Mouse (Mus musculus) hematopoietic stem cell, adult 5-6 weeks (primary cell): ENCODE measurements around the gene Srl. TPM values are rescaled to one million over a fixed set of nuclear protein-coding genes. Genes with fewer than 3 reads are reported as not detected.
A peak's percentile ranks its signal among the peaks of the same experiment; 100 is the strongest.
"Not testable (repeated sequence)": the region's sequence is repeated elsewhere in the genome, so short reads cannot be mapped to it uniquely, and the experiment has no call there.

ENCODE experiments used
- ATAC-seq, 2 experiments: fragments of 125-278 bp in 1 of 2; replicated peaks in 1 of 2; 2 replicates each; pipeline ENCODE4 v1.8.0; 2016 to 2017; ENCODE audit warnings: inconsistent platforms in 2 of 2, mild to moderate bottlenecking in 2 of 2, moderate number of reproducible peaks in 2 of 2, low read depth in 1 of 2, moderate TSS enrichment in 1 of 2; ENCODE audit not compliant: low FRiP score in 2 of 2, poor library complexity in 2 of 2, severe bottlenecking in 2 of 2, insufficient read depth in 1 of 2, low TSS enrichment in 1 of 2
- total RNA-seq: library from RNA; stranded (forward); fragments of 172-1452, 232-1000 nt; gene quantifications from 2 replicates; pipeline ENCODE4 v1.2.3, GENCODE M21; 2017

Srl gene
- total RNA-seq, 1 experiment from 2014 or later: 34.5 TPM

DNA sequence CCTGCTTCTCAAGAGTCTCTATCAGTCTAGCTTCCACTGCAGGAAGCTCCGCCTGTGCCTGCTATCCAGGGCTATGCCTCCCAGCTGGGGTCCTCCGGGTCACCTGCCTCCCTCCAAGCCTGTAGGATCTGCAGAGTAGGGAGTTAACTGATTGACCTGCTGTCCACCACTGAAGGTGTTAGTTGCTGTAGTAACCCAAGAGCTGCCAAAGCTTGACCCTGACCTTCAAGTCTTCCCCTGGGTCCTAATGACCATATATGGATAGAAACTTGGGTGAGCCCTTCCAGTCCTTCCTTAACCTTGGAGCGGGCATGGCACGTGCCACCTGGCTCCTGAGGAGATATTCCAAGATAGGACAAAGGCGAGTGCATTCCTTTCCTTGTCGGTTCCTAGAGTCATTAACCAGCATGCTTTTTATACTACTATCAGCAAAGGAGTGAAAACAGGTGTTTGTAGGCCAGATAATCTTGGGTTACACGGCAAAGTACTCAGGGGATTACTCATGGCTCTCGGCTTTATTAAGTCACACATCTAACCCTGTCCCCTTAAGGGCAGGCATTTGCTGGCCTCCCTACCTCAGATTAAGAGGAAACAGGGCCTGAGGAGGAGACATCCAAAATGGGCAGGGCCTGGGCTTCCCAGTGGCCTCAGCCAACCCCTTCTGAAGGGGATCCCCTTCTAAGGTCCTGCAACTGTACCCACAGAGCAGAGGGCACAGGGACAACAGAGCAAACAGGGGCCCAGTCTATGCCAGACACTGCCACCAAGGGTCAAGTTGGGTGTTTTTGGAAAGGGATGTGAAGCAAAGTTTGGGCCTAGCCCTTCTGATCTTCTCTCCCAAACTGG, 43.6 kb downstream of the Srl start:
- no peak for ATAC-seq

DNA sequence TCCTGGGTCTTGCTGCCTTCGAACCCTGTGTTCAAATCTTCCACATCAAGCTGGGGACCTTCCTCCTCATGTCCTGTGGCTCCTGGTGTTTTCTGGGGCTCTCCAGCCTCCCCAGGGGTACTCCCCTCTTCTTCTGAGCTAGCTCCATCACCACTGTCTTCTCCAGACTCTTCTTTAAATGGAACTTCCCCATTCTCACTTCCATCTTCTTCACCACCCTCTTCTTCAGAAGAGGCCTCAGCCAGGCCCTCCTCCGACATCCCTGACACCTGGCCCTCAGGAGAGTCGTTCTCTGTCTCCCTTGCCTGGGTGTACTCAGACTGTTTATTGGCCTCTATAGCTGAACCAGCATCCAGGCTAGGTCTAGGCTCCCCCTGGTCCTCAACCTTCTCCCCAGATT, 45.1 kb downstream of the Srl start:
- ATAC-seq: no peak

DNA sequence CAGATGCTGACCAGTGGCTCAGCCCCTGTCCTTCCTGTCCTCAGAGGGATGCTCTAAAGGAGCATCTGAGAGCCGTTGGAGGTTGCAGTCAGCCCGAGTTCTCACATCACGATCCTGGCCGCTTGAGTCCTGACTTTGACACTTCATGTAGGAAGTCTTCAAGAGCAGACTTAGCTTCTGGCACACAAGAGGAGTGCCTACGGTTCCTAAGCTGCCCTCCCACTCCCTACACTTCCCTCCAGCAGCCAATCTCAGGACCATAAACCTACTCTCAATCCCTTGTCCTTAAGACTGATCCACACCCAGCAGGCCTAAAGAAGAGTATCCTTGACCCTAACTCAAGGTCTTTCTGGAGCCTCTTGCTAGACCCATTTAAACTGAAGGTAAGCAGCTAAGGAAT, 45.8 kb downstream of the Srl start:
- no peak for ATAC-seq

DNA sequence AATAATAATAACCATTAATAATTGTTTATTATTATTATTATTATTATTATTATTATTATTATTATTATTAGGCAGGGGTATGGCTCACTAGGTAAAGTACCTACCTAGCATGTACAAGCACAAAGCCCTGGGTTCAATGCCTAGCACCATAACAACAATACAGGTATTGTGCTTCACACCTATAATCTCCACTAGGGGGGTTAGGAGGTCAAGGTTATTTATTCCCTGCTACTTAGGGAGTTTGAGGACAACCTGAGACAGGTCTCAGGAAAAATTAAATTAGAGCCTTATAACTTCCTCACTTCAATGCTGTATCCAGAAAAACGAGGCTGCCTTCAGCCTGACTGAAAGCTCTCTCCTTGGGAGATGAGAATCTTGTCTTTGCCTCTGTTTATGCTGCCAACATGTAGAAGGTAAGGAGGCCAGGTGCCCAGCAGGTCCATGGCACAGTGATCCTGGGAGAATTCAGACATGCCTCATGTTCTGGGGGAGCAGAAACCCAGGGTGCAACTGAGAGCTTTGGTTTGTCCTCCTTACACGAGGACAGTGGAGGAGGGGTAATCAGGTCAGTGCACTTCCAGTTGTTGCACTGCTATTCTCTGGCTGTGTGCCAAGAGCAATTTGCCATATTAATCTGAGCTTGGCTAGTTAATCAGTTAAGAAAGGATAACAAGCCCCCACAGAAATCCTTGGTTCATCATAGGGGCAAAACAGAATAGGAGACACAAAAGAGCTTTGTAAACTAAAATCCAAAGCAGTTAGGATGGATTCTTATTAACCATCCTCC, 48.6 kb downstream of the Srl start:
- no peak for ATAC-seq

DNA sequence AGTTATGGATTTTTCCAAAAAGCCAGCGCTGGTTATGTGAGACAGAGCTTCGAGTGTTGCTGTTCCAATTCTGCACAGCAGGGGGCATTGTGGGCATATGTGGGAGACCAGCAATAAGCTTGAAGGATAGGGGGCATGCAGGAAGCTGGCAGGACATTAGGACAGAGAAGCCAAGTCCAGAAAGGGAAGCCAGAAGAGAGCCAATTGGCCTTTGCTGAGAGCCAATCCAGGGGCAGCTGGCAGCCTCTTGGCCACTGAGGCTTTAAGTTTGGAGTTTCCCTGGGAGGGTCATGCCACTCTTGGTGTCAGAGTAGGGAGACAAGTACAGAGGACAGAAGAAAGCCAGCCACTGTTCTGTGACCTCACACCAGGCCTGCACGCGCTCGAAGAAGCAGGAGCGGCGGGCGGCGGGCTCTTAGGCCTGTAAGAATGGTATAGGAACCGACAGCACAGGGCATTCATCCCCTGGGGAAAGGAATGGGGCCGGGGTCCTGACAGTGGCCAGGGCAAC, 52.4 kb downstream of the Srl start:
- ATAC-seq: peak; percentile 85 to 88

DNA sequence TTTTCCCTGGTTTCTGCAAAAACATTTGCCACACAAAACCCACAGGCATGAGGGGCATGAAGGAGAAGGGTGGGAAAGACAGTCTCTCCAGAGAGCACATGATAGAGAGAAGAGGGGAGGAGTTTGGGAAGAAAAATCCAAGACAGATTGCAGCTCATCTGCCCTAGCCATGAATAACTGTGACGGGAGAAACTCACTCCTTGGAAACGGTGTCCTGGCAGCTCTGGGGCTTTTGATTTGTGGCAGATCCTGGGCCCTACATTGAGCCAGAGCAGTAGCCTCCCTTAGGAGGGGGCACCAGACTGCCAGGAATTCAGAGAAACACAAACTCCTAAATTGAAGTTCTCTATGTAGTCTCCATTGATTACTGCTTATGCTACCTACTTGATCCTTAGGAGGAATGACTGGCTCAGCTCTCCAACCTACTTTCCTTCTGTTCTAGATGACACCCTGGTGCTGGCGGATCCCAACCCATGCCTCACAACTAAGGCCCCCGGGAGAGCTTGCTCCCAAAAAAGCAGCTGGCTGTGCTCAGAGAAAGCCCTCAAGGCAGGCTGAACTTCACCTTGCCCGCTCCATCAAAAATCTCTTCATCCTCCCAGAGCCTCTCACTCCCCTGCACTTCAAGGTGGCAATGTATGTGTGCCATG, 60.9 kb downstream of the Srl start:
- ATAC-seq: no peak

DNA sequence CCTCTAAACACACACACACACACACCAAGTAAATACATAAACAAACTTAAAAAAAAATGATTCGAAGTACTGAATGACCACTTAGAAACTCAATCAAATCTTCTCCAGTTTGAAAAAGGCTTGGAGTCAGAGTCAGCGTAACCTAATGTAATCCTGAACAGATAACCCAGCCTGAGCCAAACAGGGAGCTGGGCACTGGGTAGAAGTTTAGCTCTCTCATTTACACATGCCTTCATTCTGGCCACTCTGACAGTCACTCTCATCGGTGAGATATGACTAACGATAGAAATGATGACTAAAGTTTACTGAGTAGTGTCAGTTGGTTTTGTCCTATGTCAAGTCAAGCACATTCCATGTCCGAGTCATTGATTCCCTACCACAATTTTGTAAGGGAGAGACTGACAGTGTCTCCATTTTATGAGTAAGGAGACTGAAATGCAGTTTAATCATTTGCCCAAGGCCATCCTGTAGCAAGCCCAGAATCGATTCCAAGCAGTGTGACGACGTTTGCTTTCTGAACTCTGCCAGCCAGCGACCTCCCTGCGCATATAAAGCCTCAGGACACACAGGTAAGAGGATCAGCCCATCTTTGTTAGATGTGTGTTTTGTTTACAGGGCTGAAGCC, 63.9 kb downstream of the Srl start:
- no peak for ATAC-seq

DNA sequence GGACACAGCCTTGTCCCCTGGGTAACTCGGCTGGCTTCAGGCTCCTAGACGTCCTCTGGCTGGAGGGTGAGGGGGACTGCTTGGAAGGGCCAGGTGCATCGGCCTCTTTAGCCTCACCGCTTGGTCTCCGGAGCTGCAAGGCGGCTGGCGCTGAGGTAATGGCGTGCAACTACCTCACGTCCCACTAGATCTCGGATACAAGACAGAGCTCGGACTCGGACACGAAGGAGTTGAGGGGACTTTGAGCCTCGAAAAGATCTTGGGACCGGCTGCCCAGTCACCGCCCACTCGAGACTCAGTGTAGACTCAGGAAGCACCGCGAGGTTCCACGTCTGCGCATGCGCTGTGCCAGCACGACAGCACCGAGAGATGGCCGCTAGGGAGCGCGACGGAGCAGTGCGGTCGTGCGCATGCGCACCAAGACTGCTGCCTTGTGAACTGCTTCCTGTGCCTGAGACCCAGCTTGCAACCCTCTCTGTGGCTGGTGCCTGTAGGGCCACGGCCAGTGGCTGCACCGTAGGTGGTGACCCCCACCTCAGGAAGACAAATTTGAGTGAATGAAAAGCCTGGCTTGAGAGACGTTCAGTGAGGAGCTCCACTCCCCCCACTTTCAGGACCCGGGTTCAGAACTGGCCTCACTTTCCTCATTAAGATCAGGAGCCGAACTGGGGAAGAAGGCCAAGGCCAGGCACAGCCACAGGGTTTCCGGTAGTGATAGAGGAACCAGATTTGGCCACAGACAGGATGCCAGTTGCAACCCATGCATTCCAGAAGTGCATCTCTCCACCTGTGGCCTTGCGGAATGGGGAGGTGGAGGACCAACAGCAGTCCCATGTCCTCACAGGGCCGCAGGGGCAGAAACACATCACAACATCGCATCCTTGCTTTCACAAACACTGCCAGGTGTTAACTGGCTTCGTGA, 66.5 kb downstream of the Srl start:
- peak; percentile 92 to 95 for ATAC-seq

DNA sequence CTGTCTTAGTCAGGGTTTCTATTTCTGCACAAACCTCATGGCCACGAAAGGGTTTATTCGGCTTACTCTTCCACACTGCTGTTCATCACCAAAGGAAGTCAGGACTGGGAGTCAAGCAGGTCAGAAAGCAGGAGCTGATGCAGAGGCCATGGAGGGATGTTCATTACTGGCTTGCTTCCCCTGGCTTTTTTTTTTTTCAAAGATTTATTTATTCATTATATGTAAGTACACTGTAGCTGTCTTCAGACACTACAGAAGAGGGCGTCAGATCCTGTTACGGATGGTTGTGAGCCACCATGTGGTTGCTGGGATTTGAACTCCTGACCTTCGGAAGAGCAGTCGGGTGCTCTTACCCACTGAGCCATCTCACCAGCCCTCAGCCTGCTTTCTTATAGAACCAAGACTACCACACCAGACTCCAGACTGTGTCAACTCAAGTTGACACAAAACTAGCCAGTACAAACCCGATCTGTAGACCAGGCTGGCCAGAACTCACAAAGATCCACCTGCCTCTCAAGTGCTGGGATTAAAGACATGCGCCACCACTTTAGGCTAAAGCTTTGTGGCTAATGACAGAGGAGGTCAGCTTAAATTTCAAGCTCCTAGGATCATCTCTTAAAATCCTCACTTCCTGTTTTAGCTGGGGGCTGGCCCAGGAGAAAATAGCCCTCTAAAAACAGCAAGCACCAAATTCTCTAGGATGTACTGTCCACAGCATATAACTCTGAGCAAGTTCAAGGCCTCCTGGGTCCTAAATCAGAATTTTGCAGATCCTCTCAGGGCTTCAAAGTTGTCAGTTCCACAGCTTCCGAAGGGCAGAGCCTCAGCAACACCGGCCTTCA, 67.4 kb downstream of the Srl start:
- not testable (repeated sequence) for ATAC-seq

DNA sequence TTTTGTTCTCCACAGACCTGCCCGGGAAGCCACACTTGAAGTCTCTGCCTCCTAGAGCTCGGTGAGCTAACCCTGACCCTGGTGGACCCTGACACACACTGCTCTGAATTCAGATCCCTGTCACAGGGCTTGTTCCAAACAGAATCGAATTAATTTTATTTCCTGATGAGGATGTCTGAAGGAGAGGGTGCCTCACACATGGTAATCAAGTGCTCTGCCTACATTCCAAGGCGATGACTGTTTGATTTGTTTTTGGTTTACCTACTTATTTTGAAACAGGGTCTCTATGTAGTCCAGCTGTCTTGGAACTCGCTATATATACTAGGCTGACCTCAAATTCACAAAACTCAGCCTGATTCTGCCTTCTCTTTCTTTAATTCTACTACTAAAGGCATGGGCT, 68.4 kb downstream of the Srl start:
- no peak for ATAC-seq

DNA sequence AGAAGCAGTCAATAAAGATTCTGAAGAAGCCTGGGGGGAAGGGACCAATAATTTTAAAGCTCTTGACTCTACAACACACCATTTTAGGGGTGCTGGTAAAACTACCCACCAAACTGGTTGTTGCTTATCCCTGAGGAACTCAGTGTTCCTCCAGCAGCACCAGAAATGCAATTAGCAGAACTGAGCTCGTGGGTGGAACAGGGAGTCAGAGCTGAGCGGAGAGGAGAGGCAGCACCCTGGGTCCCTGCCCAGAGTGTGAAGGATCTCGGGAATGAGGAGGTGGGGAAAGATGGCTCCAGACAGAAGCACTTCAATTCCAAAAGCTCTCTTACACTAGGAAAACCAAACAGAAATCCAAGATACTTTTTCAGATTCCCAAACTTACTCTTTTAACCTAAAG, 68.9 kb downstream of the Srl start:
- no peak for ATAC-seq

DNA sequence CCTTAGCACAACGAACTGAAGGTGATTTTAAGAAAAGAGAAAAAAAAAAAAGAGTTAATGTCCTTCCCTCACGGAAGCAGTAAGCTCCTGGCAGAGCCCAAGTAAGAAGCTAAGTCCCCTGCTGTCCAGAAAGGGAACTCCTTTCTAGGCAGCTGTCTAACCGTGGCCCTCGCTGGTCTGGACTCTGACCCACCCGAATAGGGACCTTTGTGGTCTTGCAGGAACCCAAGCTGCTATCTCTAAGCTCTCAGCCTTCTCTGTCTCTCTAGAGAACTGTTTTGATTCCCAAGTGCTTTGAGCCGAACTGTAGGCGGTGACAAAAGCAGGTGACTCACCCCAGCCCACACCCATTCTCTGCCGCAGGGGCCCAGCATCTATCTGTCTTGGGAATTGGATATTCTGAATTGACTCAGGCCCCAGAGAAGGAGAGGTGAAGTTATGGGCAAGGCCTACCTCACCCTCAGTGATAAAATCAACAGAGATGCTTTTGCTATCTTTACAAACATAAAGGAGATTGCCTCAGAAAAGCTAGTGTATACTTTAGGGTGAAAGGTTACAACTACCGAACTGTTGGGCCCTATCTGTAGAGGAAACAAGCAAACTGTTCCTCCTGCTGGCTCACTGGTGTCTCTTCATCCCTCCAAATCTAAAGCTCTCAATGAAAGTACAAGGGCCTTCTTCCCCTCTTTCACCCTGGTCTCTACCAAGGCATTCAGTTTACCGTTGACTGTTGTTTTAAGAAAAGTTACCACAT, 71.8 kb downstream of the Srl start:
- peak in 1 of 2 experiments; percentile 68; a peak in 3 of 4 replicates for ATAC-seq

DNA sequence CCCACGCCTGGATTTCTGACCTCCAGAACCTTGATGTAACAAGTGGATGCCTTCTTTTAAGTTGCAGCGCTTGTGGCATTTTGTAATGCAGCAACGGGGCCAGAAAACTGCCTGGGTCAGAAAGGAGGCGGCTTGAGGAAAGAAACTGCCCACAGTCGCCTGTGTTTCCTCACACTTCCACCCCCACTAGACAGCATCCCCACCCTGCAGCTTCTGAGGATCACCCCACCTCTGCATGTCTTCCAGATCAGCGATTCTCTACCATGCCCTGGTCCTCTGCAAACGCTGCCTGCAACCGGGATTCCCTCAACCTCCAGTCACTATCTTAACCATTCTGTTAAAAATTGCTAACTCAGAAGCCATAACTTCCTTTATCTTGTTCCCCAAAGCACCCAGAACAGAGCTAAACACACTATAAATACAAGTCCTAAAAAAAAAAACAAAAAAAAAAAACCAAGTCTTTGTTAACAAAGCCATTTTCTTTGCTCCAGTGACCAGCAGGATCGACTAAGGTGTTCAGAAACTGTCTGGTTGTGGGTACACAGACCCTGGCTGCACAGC, 77.0 kb downstream of the Srl start:
- ATAC-seq: peak; percentile 27 to 37; a peak in 2 of 4 replicates

DNA sequence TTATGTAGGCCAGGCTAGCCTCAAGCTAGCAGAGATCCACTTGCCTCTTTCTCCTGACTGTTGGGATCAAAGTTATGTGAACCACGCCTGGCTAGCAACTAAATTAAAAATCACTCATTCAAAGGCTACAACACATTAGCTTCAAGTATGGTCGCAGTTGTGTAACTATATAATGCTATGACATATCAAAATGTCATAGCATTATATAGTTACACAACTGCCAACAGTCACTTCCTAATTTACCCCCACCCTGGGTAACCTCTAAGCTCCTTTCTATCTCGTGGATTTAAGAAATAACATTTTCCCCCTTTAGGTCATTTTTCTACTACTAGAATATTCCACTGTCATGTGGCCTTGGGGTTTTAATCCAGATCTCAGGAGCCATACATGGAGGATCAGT, 83.7 kb downstream of the Srl start:
- ATAC-seq: no peak

DNA sequence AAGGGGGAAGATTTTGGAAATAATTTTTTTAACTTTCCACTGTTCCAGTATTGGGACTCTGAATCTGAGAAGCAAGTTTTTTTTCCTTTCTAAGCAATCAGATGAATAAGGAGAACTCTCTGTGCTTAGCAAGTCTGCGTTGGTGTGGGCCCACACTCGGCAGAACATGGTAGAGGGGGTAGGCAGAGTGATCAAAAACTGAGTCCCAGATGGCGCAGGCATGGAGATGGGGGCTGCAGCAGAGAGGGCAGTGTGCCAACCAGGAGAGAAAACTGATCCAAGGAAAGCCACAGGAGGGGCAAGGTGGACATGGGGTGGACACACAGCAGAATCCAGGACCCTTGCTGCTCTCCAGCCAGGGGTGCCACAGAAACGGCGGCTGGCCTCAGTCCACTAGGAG, 85.2 kb downstream of the Srl start:
- no peak for ATAC-seq
